Mouse (Mus musculus): ENCODE measurements around the gene Smim11. TPM values are rescaled to one million over a fixed set of nuclear protein-coding genes. Genes with fewer than 3 reads are reported as not detected.

Smim11 gene
- 100 to 1,000 TPM; 108 to 116 TPM for polyA plus RNA-seq (2017; shearing (Covaris generic))

DNA sequence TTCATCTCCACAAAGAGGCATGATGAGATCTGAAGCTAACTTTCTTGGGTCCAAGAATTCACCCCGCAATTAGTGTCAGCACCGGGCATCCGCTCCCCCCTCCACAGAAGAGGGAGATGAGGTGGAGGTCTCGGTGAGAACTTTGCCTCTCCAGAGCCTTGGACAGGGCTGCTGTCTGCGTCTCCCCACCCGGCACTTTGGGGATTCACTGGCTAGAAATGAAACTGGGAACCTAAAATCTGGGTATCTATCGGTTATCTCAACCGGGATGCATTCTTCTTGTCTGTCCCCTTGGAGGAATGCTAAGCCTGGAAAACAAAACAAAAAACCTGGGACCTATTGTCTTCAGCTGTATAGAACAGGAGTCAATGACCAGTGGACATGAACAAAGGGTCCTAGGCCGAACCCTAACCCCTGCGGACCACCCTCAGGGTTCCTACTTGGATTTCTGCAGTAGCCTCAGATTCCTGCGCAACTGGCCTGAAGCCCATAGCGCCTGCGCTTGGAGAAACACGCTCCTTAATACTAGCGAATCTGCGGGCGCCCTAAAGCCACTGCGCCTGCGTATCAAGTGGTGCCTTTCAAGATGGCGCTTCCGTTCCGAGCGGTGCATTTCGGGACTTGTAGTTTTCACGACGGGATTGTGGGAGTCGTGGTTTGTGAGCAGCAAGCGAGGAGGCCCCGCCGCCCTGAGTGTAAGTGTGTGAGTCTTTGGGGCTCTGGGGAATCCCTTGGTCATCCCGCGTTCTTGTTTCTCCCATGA lies at the start of gene Smim11:
TSS of gene Smim11 (plus strand) at position 638 of the 763 bp plus-strand sequence.

DNA sequence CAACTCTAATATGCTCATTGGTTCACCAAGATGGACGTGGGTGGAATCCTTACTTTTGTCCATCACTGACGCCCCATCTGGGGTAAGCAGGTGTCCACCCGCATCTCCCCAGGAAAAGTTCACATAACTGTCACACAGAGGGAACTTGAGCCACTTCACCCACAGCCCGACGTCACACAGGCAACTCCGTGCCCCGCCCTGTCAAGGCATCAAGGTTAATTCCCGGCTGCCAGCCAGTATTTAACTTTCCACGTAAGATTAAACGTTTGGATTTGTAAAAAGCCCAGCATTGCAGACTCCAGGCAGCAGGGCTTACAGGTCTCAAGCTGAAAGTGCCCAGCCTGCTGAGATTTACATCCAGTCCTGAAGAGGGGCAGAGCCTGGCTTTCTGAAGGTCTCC lies 9.0 kb upstream of the Smim11 start, which contains the start of gene Kcne2:
TSS of gene Kcne2 (plus strand) at position 289 of the 400 bp plus-strand sequence.

DNA sequence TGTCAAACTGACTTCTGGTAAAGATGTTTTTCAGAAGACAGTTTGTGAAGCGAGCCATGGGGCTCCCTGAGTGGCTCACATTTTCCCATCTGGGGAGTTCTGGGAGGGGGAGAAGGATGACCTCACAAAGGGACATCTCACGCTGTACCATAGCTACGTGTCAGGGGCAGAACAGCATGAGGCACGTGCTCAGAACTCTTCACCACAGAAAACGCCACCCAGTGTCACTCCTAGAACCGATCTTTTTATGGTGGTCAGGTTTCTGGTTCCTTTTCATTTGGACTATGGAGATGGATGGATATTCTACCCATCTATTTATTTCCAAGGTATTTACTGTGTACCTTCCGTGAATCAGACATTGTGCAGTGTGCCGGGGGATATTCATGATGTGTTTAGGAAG lies 20.3 kb downstream of the Smim11 start, which contains the start of gene Fam243:
TSS of gene Fam243 (minus strand) at position 101 of the 400 bp plus-strand sequence.

DNA sequence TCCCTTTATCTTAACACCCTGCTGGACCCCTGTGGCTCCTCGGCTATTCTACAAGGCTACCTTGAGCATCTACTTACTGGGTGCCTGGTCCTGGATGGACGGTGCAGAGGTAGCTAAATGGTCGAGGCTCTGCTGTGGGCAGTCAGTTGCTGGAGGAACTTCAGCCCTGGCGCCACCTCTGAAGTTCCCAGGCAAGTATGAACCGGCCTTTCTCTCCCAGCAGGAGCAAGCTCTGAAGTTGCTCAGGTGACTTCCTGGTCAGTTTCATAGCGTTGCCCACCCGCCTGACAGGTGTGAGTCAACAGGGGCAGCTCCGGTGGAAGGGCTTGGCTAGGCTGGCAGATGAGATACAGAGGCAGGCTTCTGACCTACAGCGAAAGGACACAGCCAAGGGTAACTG lies 58.1 kb downstream of the Smim11 start, which contains the start of gene Kcne1:
TSS of gene Kcne1 (minus strand) at position 240 of the 400 bp plus-strand sequence.

Other genes with a start within 250 kb of the Smim11 start
- 100 to 1,000 TPM in 1 of 2 experiments, 10 to 100 TPM in 1; 67.5 to 118 TPM for gene Mrps6, start 243.0 kb upstream of the Smim11 start, polyA plus RNA-seq (2017; shearing (Covaris generic))
- not detected for gene Gm49711, start 243.0 kb upstream of the Smim11 start, polyA plus RNA-seq (2017; shearing (Covaris generic))
- gene Slc5a3, start 243.0 kb upstream of the Smim11 start, polyA plus RNA-seq (2017; shearing (Covaris generic)): 1 to 10 TPM; 6.4 to 7.4 TPM
- gene Kcne2, start 8.9 kb upstream of the Smim11 start, polyA plus RNA-seq (2017; shearing (Covaris generic)): under 1 TPM; 0.24 to 0.60 TPM
- under 1 TPM; 0.17 to 0.69 TPM for gene Fam243, start 20.2 kb downstream of the Smim11 start, polyA plus RNA-seq (2017; shearing (Covaris generic))
- not detected for gene Kcne1, start 58.2 kb downstream of the Smim11 start, polyA plus RNA-seq (2017; shearing (Covaris generic))
- gene Rcan1, start 169.6 kb downstream of the Smim11 start, polyA plus RNA-seq (2017; shearing (Covaris generic)): 10 to 100 TPM; 15.3 to 16.7 TPM
- 1 to 10 TPM in 1 of 2 experiments, under 1 TPM in 1; 0.22 to 1.2 TPM for gene Clic6, start 184.4 kb downstream of the Smim11 start, polyA plus RNA-seq (2017; shearing (Covaris generic))

Data from inflammation-experienced regulatory T-cells (primary cell).